Mouse (Mus musculus): Measurements from ENCODE around the gene Tarbp2.

Gene Tarbp2

DNA sequence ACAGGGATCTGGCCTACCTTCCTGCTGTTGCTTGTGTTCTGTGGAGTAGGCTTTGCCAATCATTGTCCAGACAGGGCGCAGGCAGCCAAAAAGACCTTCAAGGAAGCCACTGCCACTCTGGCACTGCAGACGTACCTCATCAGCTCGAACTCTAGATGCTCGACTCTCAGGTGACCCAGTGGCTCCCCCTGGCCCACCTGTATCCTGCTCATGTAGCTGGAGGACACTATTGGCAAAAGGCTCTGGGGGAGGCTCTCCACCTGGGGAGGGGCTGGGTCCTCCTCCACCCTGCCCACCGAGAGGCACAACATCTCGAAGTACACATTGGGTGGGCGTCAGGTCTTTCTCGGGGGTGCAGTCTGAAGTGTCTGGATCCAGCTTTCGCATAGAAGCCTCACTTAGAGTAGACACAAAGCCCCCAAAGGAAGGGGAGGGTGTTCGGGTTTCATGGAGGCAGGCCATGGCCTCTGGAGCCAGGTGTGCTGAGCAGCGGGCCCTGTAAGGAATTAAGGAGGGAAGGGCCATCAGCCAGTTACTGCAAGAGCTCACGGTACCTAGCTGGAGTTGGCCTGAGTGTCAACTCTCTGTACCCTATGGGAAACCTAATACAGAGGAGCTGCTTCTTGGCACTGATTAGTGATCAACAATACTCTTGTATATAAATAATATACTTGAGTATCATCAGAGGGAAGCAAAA is 12.8 kb upstream of the Tarbp2 start:
- no peak for DNase-seq (ENCODE audit: low read depth in 2 of 2, low spot score in 2 of 2)

DNA sequence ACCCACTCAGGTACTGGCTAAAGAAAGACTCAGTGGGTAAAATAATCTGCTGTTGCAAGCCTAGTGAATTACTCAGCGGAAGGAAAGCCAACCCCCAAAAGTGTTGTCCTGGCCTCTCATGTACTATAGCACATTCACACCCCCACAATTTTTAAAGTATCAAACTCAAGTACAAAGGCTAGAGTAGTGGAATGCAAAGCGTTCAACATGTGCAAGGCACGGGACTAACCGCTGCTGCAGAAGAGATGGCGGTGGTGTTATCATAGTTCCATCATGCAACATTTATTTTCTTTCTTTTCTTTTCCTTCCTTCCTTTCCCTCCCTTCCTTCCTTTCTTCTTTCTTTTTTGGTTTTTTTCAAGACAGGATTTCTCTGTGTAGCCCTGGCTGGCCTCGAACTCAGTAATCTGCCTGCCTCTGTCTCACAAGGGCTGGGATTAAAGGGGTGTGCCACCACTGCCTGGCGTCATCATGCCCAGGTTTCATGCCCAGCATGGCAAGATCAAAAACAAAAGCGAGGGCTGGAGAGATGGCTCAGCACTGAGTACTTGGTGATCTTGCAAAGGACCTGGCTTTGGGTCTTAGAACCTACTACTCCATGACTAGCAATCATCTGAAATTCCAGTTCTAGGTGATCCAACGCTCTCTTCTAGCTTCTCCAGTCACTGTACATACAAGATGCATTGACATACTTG is 12.1 kb upstream of the Tarbp2 start:
- no peak for DNase-seq (ENCODE audit: low read depth in 2 of 2, low spot score in 2 of 2)

DNA sequence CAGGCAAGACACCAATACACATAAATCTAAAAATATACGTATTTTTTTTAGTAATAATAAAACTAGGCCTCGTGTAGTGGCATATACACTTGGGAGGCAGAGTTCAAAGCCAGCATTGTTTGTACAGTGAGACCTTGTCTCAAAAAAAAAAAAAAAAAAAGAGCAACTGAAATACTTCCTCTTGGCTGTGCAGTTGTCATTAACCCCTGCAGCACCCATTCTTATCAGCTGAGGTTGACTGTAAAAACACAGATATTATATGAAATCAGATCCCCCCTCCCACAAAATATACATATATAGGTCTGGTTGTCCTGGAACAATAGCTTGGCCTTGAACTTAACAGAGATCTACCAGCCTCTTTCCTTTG is 11.5 kb upstream of the Tarbp2 start:
- DNase-seq (ENCODE audit: low read depth in 2 of 2, low spot score in 2 of 2): no peak

DNA sequence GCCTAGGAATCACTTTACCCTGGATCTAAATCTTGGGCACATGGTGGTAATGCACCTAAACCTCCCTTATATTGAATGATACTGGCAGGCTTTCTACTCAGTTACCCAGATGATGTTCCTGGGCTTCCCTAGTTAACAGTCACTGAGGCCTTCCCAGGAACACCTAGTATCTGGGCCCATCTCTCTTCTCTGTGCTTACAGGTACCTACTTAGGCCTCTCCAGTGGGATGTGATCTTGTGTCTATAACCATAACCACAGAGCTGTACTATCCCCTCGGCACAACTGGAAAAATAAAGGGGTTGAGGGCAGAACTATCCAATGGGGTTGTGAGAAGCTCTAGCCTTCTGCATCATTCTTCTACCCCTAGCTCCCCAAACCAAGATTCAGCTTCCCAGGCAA is 11.1 kb upstream of the Tarbp2 start:
- DNase-seq (ENCODE audit: low read depth in 2 of 2, low spot score in 2 of 2): no peak

DNA sequence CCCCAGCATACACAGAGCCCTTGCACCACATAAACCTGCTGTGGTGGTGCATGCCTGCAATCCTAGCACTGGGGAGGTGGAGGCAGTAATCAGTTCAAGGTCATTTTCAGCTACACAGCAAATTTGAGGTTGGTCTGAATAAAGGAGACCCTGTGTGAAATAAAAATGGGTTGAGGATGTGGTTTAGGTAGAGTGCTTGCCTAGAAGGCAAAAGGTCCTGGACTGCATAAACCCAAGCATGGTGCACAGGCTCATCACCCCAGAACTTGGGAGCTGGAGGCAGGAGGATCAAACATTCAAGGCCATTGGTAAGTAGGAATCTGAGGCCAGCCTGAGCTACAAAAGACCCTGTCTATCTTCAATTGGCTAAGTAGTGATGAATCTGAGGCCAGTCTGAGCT is 10.4 kb upstream of the Tarbp2 start:
- DNase-seq (ENCODE audit: low read depth in 2 of 2, low spot score in 2 of 2): no peak

DNA sequence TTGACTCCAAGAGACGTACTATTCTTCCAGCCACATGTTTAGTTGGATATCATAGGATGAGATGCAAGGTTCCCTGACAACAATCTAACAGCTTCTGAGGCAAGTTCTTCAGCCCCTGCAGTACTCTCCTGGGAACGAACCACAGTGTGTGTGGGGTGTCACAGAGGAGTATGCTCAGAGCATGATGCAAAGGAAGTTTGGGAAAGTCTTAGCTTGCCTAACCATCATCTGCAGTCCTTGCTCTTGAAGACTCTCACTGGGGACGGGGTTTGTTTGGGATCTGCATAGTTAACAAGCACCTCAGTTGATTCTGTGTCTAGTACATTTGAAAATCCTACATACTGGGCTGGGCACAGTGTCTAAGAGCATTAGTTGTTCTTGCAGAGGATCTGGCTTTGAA is 9.7 kb upstream of the Tarbp2 start:
- DNase-seq (ENCODE audit: low read depth in 2 of 2, low spot score in 2 of 2): no peak

DNA sequence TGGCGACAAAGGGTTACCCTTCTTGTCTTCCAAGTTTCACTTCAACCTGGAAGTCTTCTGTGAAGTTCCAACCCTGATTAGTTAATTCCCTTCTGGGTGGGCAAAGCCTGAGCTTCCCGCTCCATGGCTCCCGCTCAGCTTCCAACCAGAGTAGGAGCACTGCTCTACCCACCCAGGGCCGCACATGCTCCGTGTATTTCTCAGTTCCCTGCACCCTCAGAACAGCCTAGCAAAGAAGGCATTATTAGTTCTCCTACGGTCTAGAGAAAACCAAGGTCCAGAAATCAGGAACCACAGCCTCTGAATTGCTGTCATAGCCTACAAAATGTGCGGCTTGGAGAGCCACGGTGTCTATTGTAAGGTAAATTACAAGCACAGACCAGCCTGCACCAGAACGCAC is 7.9 kb upstream of the Tarbp2 start:
- no peak for DNase-seq (ENCODE audit: low read depth in 2 of 2, low spot score in 2 of 2)

DNA sequence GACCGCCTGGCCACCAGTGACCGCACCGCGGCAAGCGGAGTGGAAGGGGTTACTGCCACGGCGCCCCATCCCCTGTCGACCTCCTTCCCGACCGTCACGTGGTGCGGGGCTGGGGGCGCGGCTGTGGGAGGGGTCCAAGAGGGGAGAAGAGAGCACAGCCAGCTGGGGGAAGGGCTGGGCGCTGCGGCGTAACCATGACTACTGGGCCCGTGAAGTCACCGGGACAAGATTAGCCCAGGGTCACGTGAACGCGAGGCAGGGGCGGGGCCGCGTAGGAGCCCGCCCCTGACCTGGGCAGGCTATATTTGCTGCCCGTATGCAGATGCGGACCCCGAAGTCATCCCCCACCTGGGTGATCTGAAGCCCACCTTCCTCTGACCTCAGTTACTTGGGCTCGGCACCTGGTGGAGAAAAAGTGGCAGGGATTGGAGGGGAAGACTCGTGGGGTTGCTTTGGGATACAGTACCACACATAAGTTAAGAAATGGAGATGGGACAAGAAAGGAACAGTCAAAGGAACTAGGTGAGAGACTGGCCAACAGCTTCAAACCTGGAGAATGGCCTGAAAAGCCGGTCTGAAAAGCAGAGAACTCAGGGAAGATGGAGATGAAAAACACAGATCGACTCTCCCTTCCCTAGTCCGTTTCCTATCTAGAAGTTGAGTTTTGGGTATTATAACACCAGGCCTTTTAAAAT is 7.3 kb upstream of the Tarbp2 start:
- peak in 1 of 2 experiments; percentile 45 for DNase-seq (ENCODE audit: low read depth in 2 of 2, low spot score in 2 of 2)

DNA sequence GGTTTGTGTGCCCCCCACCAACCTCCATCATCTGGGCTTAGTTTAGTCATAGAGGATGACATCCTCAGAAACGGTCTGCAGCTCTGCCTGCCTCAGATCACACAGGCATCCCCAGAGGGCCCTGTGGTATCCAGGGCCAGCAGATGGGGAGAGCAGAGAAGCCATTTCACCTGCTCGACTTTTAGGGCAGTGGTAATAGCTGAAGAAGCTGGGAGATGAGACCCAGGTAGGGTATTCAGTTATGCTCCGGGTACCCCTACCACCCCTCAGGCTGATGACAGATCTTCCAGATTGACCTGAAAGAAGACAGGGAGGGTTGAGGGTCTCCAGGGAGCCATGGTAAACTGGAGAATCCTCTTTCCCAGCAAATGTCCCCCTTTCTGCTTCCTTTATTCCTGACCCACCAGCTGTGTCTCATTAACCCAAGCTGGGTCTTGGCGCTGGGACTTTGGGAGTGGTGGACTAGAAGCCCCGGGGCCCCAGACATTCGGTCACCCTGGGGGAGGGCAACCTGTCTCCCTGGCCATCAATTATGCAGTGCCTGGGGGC is 6.6 kb upstream of the Tarbp2 start:
- DNase-seq (ENCODE audit: low read depth in 2 of 2, low spot score in 2 of 2): no peak

DNA sequence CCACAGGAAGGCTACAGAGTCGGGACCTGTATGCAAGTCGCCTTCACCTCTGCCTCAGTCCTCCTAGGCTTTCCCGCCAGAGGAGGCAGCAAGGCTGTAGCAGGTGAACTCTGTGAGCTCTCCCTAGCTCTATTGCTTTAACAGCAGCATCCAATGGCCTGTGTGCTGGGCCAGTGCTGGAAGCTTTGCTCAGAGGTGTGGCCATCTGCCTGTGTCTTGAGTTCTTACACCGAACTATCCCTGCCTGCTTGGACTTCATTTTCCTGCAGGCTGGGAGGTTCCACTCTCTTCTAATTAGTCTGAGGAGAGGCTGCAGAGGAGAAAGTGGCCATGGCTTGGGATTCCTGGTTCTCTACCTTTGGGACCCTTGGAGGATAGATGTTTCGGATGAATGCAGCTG is 6.0 kb upstream of the Tarbp2 start:
- DNase-seq (ENCODE audit: low read depth in 2 of 2, low spot score in 2 of 2): no peak

DNA sequence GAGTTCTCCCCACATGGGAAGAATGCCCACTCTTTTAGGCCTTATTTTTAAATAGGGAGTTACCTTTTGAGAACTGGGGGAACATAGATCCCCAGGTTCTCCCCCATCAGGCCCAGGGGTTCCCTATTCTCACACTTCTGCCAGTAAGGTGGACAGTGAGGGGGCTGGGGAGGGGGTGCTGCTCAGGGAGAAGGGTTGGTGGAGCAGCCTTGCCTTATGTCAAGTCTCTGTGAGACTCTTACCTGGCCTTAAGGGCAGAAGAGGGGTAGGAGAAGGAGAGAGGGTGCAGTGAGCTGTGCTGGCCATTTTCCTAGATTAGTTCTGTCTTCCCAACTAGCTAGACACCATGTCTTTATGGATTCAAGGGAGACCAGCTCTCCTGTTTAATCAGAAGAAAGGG is 5.5 kb upstream of the Tarbp2 start:
- DNase-seq (ENCODE audit: low read depth in 2 of 2, low spot score in 2 of 2): no peak

DNA sequence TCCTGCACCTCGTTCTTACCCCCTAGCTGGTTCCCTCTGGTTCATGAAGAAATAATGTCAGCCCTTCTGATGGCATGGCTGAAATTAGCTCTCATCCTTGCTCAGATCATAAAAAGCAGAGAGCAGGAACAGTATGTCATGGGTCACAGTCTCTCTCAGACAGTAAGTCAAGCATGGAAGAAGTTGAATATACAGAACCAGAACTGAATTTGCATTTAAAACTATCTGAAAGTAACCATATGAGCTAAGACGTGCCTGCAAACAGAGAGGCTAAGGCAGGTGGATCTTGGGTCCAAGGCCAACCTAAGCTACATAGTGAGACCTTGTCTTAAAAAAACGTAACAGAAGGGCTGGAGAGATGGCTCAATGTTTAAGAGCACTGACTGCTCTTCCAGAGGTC is 5.0 kb upstream of the Tarbp2 start:
- DNase-seq (ENCODE audit: low read depth in 2 of 2, low spot score in 2 of 2): no peak

DNA sequence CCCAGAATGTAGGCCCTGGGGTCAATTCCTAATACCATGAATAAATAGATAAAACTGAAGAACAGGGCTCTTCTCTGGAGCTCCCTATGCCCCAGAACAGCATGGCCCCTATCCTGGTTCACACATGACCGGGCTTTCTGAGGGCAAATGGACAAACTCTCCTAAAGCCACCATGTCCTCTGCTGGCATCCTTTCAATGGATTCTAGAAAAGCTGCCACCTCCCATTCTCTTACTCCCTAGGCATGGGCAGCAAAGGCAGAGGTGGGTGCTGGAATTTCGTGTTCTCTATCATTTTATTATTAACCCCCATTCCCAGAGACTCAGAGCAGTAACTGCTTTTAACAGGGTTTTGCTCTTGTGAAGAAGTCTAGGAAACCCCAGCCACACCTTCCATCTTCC is 2.7 kb upstream of the Tarbp2 start:
- no peak for DNase-seq (ENCODE audit: low read depth in 2 of 2, low spot score in 2 of 2)

DNA sequence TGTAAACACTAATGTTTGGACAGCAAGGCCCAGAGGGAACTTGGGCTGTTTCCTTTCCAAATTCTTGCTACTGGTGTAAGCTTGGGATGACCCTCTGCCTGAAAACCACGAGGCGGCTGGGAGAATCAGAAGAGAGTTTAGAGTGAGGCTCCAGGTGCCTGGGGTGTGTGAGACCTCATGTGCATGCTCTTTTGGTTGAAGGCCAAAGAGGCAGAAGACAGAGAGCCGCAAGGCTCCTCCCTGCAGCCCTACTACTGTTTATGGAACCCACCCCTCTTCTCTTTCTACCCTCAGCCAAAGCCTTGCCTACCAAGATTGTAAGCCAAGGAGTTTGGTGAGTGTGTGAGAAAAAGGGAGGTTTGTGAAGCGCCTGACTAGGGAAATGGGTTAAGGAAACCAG is 2.2 kb upstream of the Tarbp2 start:
- DNase-seq (ENCODE audit: low read depth in 2 of 2, low spot score in 2 of 2): no peak

DNA sequence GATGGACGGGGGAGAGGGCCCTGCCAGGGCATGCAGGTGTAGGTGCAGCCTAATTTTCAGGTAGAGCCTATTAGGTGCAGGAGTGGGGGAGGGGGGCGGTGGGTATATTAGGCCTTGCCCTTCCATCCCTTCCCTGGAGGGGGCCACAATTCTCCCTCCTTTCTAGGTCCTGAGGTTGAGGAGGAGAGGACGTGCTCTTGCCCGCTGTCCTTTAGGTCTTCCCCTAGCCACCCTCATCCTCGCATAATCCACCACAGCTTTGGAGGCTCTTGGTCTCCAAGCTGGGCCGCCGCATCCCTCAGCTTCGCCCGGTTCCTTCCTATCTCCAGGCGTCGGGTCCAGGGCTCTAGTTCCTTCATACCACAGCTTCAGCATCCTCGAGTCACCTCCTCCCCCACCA is 1.7 kb upstream of the Tarbp2 start:
- DNase-seq (ENCODE audit: low read depth in 2 of 2, low spot score in 2 of 2): no peak

DNA sequence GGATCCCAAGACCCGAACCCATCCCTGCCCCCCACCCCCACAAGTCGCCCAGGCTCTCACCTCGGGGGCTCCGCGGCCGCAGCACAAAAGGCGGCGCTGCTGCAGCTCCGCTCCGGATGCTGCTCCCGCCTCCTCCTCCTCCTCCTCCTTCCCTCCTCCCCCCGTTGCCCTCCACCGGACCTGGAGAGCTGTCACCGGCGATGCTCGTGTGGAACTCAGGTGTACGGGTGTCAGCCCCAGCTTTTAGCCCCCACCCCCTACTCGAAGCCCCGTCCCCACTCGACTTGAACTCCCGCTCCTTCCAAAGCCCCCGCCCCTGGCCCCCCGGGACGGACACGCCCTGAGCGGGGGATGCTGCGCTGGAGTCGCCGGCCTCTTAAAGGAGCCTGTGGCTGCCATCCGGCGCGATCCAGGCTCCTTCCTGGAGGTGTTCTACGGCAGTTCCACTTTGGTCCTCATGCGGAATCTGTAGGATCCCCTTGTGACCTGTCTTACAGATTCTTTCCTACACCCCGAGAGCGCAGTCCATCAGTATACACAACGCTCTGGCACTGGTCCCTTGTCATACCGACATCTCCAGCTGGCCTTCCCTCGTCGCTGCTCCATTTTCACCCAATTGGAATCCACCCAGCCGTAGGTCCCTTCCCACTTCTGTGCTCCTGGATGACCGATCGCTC is 1.1 kb upstream of the Tarbp2 start, which contains the start of gene Map3k12:
Gene Map3k12 (minus strand): TSS at position 337 of the 677 bp plus-strand sequence.
- peak; percentile 28 to 46 for DNase-seq (ENCODE audit: low read depth in 2 of 2, low spot score in 2 of 2)

DNA sequence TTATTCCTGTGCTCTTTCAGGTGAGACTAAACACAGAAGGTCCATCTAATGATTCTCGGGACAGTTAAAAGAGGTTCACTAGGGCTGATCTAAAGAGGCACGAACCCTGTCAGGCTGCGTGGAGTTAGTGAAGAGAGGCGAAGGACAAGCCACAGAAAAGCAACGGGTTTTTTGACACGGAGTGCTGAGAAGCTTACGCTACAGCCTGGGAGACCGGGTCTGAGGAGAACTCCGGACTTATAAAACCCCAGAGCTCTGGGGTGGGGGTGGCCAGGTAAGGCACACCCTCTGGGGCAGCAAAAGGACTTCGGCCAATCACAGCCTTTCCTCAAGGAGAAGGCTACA is 389 bp upstream of the Tarbp2 start:
- DNase-seq (ENCODE audit: low read depth in 2 of 2, low spot score in 2 of 2): no peak

DNA sequence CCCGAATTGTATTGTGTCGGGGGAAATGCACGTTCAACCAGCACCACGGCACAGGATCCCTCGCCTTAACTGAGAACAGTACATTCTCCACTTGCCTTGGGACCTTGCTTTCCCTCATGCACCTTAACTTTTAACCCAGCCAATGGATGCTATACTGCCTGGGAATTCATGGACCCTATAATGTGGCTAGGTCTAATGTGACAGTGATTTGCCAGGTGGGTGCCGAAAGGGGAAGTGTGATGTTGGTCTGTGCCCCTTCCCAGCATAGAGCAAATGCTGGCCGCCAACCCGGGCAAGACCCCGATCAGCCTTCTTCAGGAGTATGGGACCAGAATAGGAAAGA is 838 bp downstream of the Tarbp2 start:
- no peak for DNase-seq (ENCODE audit: low read depth in 2 of 2, low spot score in 2 of 2)

DNA sequence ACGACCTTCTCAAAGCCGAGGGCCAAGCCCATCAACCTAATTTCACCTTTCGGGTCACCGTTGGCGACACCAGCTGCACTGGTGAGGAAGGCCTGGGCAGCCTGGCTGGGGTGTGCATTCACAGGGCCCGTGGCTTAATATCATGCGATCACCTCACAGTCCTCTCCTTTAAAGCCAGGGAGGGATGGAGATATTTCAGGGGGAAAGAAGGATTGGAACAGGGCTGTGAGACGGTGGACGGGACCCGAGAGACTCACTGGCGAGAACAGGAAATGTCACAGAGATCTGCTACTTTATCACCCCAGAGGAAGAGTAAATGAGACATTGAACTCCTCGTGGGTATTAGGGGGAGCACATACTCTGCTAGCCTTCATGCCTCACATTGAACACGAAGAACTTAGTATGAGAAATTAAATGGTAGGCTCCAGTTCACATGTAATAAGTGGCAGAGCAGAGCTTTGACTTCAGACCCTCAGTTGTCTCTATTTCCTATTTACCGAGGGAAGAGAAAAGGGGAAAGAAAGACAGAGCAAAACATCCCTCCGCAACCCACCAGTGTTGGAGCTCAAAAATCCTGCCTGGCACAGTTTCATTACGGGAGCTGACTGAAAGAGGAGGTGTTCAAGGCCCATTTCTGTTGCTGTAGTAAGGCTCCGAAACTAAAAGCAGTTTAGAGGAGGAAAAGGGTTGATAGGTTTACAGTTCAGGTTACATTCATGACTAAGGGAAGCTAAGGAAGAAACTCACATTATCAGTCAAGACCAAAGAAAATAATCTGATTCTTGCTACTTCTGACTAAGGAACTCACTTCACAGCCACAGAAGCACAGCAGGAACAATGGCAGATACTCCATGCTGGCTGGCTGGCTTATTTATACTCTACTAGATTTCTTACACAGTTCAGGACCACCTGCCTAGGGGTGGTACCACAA is 1.5 kb downstream of the Tarbp2 start:
- no peak for DNase-seq (ENCODE audit: low read depth in 2 of 2, low spot score in 2 of 2)

DNA sequence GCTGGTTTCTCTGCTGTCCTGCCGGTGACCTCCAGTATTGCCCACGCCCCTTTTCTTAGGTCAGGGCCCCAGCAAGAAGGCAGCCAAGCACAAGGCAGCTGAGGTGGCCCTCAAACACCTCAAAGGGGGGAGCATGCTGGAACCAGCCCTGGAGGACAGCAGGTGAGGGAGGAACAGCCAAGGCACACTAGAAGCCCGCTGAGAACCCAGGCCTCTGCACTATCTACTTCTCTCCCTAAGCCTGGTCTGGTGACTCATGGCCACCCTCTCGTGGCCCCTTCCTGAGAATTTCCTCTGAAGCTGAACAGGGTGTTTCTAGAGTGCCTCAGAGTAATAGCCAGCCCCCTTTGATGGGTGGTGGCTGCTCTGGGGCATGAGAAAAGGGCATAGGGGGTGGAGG is 2.4 kb downstream of the Tarbp2 start:
- no peak for DNase-seq (ENCODE audit: low read depth in 2 of 2, low spot score in 2 of 2)

DNA sequence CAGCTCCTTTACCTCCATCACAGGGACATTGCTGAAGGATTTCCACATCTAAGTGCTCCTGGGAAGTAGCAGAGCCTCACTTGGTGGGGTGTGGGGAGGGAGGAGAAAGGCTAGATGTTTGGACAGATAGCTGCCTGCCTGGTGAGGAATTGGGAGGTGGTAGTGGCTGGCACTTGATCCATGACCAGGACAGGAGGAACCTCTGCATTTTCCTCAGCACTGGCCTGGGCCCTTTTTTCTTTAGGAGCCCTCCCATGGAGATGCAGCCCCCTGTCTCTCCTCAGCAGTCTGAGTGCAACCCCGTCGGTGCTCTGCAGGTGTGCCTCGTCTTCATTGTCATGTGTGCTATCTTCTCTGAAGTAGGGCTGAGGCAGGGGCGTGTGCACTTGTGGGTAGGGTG is 3.5 kb downstream of the Tarbp2 start:
- no peak for DNase-seq (ENCODE audit: low read depth in 2 of 2, low spot score in 2 of 2)

Data from CD8-positive naive resting alpha-beta T cell, adult 2 months (primary cell).